Mouse (Mus musculus): ENCODE data around the gene Wdfy1.

The Wdfy1 gene

DNA sequence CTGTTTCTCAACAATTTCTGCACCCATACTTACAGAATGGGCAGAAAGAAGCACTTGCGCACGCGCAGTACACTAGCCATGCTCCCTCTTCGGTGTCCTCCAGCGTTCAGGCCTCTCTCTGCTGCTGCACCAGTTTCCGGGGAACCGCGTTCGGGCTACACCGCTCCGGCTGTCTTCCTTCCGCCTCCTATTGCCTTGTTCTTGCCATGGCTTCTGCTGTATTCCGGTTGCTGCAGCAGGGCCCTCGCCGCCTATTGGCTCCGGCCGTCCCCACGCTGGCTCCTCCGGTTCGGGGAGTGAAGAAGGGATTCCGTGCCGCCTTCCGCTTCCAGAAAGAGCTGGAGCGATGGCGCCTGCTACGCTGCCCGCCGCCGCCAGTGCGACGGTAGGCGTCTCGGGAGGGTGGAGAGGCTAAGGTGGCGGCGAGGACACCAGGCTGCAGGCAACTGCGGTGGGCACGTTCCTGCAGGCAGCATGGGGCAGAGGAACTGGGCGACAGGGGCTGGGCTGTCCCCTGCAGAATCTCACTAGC, at the start of gene Wdfy1, which contains the start of gene Mrpl44:
TSS of gene Wdfy1 (minus strand) at position 217 of the 532 bp plus-strand sequence.
TSS of gene Mrpl44 (plus strand) at position 92 of the 532 bp plus-strand sequence.
- peak; percentile 98 to 99 for DNase-seq

DNA sequence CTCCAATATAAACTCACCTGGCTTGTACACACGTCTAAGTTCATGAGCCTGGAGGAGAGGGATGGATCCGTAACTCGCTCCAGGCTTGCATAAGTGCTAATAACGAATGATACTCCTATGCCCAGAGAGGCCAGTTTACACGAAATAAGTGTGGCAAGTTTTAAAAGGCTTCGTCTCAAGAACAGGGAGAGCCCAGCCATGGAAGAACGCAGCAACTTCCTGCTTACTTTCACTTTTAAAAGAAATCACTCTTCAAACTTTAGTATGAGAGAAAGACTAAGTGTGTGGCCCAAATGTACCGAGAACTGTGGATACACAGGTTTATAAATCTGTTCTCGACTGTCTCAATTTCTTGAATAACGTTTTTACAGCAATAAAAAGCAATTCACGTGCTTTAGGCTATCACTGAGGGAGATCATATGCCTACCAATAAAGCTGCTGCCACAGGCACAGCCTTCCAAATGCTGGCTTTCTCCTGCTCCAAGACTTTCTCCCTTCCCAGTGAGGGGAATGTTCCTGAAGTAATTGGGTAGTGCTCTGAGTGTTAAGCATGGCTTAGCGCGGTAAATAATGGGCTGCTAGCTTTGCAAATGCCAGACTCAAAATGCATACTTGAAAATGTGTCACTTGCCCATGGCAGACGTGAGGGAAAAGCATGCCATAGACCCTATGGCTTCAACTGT, 48.1 kb upstream of the Wdfy1 start:
- peak in 1 of 2 experiments; percentile 16 for DNase-seq

DNA sequence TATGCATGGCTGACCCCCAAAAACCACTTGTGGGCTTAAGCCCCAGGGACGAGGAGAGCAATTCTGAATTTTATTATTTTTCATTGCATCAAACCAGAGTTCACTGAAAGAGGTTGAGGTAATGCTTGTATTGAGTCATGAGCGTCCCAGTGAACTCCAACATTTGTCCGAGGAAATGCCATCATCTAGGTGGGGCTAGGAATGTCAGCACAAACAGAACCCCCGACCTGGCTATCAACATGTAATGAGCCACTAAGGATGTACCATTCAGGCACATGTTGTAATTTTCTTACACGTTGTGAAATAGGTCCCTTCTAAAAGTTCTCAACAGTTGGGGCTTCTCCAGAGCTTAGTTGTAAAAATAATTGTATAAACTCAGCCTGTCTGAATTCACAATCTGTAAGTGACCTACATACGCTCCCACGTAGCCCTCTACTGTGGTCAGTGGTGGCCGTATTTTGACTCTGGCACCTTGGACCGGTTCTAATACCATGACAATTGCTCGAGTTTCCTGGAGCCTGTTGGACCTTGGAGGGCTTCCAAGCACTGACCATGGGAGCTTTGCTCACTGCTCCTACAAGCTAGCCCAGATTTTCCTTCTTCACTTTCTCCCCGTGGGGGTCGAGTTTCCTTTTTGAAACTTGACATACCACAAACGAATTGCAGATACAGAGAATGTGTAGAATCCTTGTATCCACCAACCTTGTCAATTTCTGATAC, 47.0 kb upstream of the Wdfy1 start:
- DNase-seq: peak; percentile 59 to 66

DNA sequence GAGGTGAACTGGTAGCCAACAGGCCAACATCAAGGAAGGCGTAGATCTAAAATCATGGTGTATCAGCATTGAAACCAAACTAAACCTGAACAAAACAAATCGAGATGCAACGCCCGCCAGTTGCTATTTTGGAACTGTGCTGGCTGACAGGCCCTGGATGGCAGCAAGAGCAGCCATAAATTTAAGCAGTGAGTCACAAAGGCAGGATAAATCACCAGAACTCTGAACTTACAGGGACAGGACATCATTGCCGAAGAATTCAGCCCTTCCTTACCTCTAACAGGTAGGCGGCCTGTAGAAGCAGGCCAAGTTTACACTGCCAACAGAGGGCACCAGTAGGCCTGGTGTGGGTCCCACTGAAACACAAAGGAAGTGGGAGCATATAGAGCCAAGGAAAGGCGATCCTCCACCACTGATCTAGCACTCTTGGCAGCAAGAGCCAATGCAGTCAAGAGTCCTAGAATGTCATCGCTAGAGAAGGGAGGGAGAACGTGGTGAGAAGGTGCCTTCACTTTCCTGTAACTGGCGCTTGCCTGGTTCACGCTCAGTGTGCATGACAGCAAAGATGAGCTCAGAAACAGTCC, 43.4 kb upstream of the Wdfy1 start:
- DNase-seq: no peak

DNA sequence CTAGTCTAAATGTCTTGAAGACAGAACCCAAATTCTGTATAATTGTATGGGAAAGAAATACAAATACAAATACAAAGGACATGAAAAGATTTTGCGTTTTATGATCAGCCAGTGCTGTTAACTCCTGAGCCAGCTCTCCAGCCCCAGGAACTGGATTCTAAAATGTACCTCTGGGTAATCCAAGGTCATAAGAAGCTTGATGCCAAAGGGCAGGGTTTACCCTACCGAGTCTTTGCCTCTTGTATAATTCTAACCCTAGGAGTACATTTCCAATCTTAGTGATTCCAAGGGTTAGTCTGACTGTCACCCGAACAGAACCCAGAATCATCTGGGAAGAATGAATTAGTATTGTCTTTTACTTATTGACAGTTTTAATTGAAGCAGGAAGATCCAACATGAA, 39.5 kb upstream of the Wdfy1 start:
- no peak for DNase-seq

DNA sequence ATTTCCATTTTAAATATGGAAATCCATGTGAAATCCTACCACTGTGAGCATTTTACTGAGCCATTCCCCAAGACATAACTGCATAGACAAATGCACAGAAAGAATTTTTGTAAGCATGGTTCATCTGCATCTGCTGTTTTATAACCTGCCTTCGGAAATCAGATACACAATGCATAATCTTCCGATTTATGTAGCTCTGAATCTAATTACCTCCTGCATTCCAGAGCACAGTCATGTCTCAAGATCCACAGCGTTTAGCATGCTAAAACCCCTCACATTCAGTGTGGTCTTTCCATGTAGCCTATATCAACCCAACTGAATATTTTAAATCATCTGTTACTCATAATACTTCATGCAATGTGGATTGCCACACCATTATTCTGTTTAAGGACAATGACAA, 33.5 kb upstream of the Wdfy1 start:
- no peak for DNase-seq

- DNase-seq: peak; percentile 35 to 58
These were observed 30.9 kb upstream of the Wdfy1 start for GRCm38 (mm10) chr1:79806865-79807264.

GRCm38 (mm10) chr1:79803614-79804013, 27.7 kb upstream of the Wdfy1 start:
- DNase-seq: no peak

DNA sequence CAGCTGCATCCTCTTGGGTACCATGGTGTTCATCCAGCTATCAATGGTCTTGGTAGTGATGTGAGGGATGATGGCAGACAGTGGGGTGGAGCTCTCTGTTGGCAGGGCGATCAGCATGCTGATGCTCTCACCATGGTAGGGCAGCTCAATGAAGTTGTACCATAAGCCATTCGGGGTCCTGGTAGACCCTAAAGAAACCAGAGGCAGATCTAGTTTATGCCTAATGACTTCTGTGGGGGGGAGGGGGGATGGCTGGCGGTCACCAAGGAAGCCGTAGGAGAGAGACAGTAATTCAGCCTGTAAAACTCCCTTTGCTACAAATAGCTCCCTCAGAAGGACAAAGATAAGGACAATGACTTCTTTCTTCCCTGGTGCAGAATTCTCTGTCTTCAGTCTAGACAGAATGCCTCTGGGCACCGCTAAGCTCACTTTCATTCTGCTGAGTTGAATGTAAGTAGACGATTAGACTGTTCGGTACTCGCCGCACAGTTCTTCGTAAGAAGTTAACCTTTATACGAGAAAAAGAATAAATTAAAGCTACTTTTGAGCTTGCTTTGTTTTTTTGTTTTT, 27.0 kb upstream of the Wdfy1 start:
- no peak for DNase-seq

DNA sequence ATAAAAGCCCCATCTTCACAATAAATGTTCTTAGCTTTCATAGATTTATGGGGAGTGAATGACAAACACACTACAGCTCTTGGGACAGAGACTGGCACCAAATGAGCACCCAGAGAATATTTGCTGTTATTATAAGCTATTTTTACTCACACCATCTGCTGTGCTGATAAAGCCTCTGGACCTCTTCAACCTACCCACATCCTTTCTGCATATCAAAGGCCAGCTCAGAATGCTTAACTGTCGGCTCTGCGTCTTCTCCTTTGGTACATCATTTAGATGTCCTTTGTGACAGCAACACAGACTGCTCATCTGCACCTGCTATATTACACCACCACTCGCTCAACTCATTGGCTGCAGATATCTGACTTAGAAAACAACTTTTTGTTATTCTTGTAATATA, 21.1 kb upstream of the Wdfy1 start:
- no peak for DNase-seq

- DNase-seq: peak in 1 of 2 experiments; percentile 49
These were observed 10.5 kb upstream of the Wdfy1 start for GRCm38 (mm10) chr1:79786267-79786927.

DNA sequence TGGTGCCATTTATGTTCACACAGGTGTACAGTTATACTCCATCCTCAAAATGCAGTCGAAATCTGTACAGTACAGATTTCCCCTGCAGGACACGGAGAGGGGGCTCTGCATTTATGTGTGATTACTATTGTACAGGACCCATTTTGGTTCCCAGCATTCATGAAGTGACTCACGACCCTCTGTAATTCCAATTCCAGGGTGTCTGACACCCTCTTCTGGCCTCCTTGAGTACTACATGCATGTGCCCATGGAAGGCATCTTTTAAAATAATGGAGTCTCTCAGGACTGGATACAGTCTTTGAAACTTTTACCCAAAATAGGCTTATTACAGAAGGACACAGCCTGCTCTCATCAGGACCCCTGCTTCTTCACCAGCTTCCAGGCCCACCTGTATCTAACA, 6.5 kb upstream of the Wdfy1 start:
- DNase-seq: no peak

DNA sequence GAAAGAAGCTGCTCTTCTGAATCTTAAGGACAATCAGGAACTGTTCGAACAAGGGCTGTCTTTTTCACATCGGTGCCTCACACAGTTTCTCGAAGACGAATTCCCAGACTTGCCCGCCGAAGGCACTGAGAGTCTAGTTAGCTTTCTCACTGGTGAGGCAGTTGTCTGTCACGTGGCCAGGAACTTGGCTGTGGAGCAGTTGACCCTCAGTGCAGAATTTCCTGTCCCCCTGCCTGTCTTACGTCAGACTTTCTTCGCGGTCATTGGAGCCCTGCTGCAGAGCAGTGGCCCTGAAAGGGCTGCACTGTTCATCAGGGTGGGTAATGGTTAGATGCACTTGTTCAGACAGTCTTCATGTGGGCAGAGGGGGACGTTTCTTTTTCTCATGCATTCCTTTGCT, 2.1 kb upstream of the Wdfy1 start:
- DNase-seq: no peak

GRCm38 (mm10) chr1:79774164-79774780, 1.7 kb downstream of the Wdfy1 start:
- no peak for DNase-seq

DNA sequence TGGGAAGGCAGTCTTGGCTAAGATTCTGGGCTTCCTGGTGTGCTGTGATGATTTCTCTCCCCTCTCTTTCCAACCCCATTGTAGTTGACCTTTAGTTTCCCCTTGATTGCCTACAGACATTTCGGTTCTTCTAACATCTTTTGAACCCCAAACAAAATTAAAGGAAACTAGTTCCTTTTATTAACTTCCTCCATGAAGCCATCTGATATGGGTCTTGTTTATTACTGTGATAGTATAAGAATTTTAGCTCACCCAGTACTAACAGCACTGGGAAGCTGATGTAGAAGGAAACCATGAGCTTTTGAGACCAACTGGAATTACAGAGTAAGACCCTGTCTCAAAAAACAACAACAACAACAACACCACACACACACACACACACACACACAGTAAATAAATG, 7.7 kb downstream of the Wdfy1 start:
- no peak for DNase-seq

- DNase-seq: no peak
These were observed 11.5 kb downstream of the Wdfy1 start for GRCm38 (mm10) chr1:79764483-79764882.

DNA sequence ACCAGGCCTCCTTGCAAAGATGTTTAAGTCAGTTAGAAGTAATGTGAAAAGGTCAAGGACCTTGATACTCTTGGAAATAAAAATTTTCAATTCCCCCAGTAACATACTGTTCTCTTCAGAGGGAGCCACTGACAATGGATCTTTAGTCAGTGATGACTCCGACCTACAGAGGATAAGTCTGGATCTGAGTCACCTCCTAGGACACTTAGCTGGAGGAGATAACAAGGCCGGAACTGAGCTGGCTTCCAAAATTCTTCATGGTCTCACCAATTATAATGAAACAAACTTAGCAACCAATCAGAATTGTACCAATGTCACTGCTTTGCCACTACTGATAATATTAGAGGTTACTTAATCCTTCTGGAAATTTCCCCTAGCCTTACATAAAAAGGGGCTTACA, 11.9 kb downstream of the Wdfy1 start:
- DNase-seq: no peak

DNA sequence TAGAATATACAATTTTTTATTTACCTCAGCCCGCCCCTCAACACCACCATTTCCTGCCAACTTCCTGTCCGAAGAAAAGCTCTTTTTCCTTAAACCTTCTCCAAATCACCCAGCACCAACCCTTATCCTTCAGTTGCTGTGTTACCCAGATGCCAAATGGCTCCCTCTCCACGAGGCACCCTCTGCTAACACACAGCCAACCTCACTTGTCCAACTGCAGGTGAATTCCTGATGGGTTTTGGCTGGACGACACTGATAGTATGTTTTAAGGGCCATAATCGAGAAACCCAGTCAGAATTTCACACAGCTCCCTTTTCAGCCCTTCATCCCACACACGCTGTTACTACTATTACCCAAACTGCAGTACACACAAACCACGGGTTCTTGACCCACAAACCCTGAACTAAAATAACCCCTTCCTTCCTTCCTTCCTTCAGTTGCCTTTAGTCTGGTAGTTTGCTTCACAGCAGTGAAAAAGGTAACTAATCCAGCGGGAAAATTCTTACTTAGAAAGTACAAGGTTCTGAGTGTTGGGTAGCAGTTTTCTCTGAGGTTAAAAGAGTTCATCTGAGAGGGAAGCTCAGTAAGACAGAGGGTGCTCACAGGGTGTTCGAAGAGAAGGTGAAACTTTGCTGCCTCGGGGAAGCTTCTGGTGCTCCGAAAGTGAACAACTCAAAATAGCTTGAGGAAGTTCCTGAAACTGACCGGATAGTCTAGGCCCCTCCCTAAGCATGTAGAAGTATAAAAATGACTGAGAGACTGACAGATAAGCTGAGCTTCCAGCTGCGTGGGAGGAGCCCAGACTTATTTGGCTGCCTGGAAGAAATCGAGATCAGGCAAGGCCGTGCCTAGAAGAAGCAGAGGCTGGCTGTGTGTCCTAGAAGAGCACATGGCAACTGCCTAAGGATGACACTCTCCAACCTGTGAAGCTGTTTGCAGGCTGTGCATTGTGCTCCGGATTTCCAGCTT, 13.4 kb downstream of the Wdfy1 start:
- no peak for DNase-seq

- DNase-seq: no peak
These were observed 14.0 kb downstream of the Wdfy1 start for GRCm38 (mm10) chr1:79761917-79762271.

DNA sequence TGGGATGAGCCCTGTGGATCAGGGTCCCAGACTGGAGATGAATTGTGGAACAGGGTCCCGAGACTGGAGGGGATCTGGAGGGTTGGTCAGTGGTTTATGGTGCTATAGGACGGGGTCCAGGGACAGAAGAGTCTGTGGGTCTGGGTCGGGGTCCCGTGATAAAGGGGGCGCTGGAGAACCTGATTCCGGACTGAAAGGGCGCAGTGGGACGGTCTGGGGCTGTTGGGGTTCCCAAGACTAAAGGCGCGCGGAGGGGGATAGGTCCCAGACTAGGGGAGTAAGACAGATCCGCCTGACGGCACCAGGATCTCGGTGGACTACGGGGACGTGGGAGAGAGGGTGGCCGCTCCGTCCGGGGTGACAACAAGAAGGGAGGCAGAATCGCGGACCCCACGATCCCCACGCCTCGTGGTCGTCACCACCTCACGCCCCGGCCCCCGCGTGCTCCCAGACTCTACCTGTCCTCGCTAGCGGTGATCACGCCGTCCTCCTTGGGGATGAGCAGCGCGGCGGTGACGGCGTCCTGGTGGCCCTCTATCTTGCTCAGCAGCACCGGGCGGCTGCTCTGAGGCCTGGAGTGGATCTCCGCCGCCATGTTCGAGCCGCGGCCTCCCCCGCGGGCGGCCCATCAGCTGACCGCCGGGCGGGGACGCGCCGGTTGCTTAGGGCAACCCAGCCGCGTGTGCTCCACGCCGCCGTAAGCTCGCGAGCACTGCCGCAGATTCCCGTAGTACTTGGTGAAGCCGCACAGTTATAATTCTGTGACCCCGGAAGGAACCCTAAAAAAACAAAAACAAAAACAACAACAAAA, 14.6 kb downstream of the Wdfy1 start:
- DNase-seq: peak; percentile 85 to 92

Measured in lung, postnatal 4 days (tissue).